Mouse (Mus musculus) left cerebral cortex, postnatal 4 days (tissue): ENCODE measurements around the gene Ntm. TPM values are rescaled to one million over a fixed set of nuclear protein-coding genes. Genes with fewer than 3 reads are reported as not detected.

ENCODE experiments used
- DNase-seq: peaks from one replicate; pipeline ENCODE4 v3.0.0-alpha.2; 2022
- intact Hi-C: fragments of 180-260 bp; cut with DNase I; formaldehyde crosslinking; loops from one replicate; pipeline ENCODE4 v1.15.1; 2025
- total RNA-seq, 2 experiments: library from RNA; stranded (reverse); gene quantifications; 2 replicates each; pipeline ENCODE4 v1.2.3; 2021

The Ntm gene
- total RNA-seq, 2 experiments from 2014 or later, result 269 to 280 TPM

DNA sequence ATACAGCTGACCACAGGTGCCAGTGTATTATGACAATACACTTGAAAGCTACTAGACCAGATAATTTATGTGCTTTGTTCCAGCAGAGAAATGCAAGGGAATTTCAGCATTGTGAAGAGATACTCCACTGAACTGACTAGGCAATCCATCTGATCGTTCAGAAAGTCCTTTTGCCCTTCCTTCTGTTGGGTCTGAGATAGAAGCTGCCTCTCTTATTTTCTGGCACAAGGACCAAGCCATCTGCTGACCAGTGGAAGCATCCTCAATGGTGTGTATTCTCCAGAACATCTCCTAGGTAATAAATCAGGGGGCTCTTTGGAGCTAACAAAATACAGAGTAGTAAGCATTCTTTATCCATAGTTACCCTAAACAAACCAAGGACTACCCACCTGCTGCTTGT, 438.8 kb downstream of the Ntm start:
- intact Hi-C loops, result no loop called here
- no peak for DNase-seq

DNA sequence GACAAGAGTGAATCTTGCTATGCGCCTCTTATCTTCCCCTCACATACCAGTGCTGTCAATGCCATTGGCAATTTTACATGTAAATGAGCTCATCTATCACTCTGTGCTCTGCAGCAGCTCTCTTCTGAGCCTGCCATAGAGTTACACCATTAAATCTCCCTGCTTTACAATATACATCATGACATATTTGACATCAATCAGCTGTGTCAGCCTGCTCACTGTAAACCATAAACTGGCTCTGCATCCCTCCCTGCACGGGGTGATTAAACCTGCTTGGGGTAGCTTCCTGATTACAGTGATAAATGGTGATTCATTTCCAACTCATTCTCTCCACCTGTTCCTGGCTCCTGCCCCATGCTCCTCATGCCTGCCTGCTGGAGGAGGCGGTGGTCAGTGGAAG, 439.7 kb downstream of the Ntm start:
- intact Hi-C loops, result no loop called here
- DNase-seq, result peak; percentile 33

DNA sequence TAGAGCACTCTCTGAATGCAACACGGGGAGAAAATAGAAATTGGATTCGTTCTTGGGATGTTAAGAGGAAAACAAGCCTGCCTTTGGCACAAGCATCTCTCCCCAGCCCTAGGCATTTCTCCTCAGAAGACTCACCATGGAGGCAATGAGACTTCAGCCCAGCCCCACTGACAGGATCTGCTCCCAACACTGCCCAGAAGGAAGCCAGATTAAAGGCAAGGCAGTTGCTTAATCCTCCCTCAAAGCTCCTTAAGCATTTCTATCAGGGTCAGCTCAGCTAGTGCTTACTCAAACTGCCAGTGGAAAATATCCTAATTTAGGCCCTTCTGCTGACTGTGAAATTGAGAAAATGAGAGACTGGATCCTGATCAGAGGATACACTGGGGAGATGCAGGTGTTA, 443.8 kb downstream of the Ntm start:
- intact Hi-C loops, result no loop called here
- DNase-seq, result no peak

DNA sequence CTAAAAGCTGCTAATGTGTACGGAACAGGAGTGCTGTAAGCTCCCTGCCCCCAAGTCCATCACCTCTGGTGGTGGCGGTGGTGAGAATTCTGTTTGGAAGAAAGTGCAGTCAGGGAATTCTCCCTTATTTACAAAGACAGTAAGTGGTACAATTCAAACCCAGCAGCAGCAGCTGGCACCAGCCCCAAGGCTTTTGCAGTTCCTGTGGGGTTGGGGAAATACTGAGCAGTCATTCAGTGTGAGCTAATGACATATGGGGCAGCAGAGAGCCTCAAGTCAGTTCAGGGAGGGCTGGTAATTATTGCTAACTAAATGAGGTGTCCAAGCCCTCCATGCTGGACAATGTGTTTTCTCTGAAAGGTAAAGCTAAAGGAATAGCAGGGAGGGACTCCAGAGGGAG, 446.3 kb downstream of the Ntm start:
- DNase-seq, result peak; percentile 47
- intact Hi-C loops, result no loop called here

DNA sequence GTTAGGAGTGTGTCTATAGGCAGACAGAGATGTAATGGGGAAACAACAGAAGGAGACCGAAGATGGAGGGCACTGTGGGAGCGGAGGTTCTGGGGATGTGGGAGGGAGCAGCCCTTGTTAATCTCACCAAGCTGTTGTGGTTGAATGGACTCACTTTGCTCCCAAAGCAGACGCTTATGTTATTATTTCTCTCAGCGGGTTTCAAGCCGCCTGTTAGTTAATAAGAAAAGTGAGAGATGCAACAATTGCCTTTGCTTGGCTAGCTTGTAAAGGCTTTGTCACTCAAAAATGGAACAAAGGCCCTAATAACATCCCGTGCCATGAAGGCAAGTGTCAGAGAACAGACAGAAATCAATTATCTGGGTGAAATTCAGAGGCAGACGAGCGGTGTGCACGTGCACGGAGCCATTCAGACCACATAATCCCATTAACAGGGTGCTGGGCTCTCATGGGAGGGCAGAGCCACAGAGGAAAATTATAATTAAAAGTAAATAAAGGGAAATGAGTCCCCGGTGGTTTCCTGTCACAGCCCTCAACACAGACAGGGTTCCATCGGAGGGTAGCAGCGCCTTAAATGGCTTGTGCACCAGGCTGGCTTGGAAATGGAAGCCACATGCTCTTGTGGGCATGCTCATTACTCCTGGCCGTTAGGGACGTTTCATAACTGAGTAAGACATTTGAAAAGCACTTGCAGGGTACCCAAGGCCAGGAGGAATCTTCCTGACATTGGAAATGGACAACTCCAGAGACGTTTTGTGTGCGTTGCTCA, 448.2 kb downstream of the Ntm start:
- no peak for DNase-seq
- intact Hi-C loops, result no loop called here

DNA sequence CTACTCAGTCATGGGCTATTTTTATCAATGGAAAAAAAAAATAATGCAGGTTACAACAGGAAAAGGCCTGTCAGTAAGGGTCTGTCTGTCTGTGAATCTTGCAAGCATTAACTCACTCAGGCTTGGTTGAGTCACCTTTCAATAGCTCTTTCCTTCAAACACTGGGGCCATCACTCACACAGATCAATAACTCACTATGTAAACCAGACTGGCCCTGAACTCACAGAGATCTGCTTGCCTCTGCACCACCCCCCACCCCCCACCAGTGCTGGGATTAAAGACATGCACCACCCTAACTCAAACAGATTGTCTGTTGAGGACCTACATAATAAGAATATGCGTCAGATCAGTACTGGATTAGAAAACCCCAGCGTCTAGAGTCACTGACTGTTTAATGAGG, 466.9 kb downstream of the Ntm start:
- intact Hi-C loops, result no loop called here
- no peak for DNase-seq

DNA sequence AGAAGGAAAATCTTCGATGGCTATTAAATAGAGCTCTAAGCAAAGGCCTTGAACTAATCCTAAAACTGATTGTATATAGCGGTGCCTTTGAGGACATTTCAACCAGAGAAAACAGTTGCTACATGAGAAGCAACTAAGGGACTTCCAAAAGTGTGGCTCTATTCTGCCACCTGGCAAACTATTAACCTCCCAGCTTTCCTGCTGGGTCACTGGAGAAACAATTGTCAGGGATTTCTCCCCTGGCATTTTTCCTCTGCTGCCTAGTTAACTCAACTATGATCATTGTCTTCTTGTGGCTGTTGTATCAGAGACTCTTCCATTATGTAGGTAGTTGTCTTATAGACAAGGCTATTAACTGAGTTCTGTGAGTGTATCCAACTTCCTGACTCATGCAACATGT, 480.7 kb downstream of the Ntm start:
- no peak for DNase-seq
- intact Hi-C loops, result no loop called here

DNA sequence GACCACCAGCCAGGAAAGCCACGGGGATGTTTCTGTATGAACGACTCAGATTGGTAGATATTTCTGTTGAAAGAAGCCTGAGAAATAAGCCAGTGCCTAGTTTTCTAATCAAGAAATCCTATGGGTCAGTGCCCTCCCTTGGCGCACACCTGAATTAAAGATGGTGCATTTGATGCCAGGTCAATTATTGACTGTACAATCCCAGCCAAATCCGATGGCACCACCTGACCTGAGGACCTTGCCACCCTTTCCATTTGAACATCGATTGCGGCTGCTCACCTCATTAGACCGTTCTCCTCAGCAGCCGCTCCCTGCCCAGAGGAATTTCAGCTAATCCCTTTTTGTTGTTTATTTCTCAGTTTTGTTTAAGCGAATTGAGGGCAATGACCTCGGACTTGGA, 483.9 kb downstream of the Ntm start:
- intact Hi-C loops, result no loop called here
- DNase-seq, result no peak

DNA sequence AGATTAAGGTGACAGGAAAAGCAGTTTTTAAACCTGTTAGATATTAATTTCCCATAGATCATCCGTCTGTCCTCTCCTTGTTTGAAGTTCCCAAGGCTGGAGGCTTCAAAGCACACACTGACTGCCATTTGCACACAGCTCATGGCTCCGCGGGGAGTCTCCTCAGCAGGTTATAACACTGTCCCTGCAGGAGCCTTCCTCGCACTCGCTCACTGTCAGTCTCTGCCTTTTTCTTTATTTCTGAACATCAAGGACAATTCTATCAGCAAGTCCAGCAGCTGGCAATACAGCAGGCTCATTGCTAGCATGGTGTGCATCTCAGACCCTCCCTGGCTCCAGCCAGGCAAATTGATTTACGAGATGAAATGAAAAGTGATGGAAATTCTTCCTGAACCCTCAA, 485.7 kb downstream of the Ntm start:
- intact Hi-C loops, result no loop called here
- DNase-seq, result peak; percentile 24

DNA sequence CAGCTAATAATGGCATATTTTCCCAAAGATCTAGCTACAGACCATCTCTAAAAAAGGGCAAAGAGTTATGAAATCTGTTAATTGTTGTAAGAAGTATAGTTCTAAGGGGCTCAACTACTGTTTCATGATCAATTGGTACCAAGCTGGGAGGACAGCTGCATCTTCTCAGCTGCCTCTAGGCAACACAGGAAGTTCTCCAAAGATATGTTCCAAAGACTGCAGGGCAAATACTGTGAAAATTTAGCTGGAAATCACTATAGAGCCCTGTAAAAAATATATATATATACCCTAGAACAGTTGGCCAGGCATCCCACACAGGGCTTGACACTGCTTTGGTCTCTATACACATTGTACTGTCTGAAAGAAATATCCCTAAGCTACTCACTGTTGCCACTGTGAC, 489.5 kb downstream of the Ntm start:
- no peak for DNase-seq
- intact Hi-C loops, result no loop called here

DNA sequence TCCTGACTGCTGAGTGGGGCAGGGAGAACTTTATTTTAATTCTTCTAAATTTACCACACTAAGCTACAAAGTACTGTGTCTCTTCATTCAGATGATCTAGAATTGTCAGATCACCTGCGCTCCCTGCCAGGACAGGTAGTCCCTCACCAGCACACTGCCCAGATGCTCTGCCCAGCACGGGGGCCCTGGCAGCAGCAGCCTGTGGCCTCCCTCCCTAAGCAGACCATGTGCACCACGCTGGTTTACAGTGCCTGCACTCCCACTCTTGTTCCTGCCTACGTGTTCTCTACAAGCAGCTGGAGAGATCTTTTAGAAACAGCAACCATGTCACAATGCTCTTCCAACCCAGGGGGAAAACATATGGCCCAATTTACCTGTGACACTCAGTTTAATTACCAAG, 490.7 kb downstream of the Ntm start:
- intact Hi-C loops, result no loop called here
- DNase-seq, result no peak

DNA sequence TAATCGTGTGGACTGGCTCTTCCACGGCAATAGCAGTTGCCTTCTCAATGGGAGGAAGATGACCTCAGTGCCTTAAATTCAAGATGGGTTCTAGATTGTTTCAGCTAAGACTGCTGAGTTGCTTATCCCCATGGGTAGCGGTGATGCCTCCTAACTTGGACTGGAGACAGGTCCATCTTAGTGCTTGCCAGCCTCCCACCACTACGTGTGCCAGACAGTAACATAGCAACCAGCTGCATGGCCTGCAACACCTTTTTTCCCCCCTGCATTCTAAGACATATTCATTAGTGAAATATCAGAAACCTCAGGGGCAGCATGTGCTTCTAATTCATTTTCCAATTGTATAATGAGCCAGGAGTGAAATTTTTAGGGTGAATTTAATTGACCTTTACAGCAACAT, 498.2 kb downstream of the Ntm start:
- DNase-seq, result no peak
- intact Hi-C loops, result no loop called here

DNA sequence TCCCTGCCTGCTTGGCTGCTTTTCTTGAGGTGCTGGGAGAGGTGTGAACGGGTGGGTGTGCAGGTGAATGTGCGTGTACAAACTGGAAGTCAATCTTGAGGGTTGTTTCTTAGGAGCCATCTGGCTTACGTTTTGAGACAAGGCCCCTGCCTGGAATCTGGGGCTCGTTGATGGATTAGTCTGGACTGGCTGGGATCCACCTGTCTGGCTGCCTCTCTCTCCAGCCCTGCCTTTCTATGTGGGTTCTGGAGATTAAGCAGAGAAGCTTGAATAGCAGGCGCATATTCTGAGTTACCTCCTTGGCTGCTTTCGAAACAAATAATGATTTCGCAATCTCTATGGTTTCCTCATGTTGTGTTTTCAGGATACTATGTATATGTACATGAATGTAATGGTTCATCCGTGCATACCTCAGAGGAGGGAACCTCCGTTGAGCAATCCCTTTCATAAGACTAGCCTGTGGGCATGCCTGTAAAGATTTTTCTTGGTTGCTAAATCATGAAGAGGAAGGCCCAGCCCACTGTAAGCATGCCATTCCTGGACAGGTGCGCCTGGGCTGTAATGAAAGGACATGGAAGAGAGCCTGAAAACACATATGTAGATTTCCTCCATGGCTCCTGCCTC, 499.9 kb downstream of the Ntm start:
- intact Hi-C loops, result no loop called here
- no peak for DNase-seq

DNA sequence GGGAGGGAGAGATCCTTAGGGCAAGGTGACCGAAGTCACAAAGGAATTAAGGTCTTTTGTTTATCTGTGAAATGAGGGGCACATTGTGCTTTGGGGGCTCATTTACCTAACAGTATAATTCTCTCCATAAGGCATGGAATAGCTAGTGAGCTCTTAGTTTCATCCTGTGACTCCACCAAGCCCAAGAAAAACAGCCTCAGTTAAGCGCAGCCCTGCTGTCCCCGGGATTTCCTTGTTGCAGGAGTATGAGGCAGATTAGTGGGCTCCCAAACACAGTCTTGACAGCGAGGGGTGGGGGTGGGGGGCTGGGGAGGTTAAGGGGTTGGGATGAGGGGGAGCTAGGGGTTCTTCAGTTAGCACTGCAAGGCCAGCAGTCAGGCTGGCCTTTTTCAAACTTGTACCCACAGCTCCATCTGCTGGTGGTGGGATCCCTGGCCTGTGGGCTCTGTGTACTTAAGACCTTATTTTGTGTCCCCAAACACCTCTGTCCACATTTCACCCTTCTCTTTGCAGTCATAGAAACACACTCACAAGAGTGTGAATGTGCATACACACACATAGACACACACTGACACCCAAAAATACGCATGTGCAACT, 504.9 kb downstream of the Ntm start:
- intact Hi-C loops, result no loop called here
- peak; percentile 75 for DNase-seq

DNA sequence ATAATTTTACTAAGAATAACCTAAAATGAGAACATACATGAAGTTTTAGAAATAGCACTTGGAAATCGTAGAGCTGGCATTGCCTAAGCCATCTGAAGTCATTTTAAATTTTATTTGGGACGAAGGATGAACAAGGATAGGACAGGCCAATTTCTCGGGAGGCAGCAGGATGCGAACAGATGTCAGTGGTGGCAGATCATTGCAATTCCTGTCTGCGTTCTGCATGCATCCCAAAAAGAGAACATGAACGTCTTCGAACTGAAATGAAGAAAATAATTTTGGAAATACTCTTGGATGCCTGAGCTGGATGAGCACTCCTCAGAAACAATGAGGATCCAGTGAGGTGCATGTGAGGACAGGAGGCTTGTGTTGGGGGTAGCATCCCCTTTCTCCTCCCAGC, 506.9 kb downstream of the Ntm start:
- intact Hi-C loops, result no loop called here
- DNase-seq, result no peak

DNA sequence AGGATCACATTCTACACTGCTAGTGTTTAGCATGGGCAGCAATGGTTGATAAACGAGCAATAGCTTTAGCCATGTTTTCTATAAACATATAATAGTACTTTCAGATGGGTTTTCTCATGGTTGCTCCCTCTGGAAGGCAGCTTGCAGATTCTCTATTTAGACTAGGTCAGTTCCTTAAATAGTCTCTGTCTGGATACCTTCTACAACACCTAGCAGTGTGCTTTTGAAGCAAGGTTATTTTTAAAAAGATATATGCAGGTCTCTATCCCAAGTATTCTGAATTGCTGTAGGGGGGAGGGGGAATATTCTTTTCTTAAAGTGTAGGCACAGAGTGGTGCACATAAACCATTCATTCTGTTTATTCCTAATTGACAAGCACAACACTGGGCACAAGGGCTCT, 511.7 kb downstream of the Ntm start:
- intact Hi-C loops, result no loop called here
- no peak for DNase-seq

DNA sequence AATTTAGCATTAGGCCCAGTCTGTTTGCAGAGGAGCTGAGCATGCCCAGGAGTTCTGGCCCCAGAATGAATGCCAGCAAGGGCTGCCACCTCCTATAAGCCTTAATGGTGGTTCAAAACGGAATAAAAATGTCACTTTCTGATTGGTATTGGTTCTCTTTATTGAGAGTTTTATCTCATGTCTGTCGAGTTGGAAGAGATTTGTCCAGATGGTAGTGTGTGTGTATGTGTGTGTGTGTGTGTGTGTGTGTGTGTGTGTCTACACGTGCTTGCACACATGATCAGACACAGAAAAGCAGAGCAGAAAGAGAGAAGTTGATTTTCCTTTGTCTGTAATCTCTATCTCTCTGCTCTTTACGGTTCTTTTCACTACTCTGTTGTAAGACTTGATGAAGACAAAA, 518.9 kb downstream of the Ntm start:
- intact Hi-C loops, result no loop called here
- no peak for DNase-seq

DNA sequence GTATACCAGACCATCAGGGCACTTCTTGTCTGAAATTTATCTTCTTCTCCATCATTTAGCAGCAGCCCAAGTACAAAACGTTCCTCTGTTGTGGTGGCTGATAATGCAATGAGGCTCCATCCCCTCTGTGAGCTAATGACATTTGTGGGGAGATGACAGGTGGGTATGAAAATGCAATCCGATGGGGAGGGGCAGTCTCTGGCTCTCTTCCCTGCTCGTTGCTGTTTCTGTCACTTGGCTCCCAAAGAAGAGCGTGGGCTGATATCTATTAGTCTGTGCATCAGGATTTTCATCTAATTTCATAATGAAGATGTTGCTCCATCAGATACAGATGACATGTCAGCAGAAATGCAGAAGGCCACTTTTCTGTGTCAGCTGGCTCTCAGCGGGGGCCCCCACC, 523.5 kb downstream of the Ntm start:
- intact Hi-C loops, result no loop called here
- DNase-seq, result no peak

DNA sequence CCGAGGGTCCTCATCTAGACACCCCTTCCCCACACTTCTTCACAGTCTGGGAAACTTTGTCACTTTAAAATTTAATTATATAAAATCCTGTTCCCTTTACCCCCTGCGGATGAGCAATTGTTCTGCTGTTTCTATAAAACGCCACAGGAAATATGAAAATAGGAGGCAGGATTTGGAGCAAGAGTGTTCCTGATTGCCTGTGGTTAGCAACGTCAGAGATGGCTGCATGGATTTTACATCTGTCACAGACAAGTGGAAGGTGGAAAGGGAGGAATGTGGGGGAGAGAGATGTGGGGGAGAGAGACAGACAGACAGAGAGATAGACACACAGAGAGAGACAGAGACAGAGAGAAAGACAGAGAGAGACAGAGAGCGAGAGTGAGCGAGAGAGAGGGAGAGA, 528.3 kb downstream of the Ntm start:
- no peak for DNase-seq
- intact Hi-C loops, result no loop called here

DNA sequence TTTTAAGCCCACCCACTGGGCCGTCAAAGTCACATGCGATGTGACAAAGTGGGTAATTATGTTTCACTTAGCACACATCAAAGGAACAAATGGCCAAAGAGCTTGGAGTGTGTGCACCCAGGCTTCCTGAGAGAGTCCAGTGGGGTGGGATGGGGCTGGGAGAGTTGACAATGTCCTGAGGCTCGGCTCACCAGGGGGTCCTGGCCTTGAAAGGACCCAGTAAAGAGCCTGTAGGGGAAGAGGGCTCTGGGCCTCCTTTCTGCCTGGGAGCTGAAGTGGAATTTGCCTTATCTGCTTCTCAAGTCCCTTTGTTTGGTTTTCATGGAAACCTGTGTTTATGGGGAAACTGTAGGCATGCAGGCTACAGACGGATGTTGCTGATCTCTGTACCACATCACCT, 529.0 kb downstream of the Ntm start:
- DNase-seq, result peak; percentile 11
- intact Hi-C loops, result no loop called here

DNA sequence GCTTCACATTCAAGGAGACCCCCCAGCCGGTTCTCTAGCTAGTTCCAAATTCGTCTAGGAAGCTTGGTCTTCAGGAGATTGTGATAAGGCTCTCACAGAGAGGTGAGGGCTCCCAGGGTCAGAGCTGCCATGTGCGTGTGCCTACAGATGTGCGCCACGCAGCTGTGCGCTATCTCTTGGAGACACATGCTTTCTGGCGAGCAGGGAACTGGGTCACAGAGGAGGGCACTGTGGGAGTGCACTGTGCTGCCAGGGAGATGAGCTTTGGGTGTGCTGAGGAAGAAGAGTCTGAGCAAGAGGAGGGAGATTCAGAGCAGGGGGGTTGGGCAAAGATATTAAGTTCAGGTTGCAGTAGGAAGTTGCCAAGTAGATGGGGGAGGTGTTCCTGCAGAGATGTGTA, 529.8 kb downstream of the Ntm start:
- no peak for DNase-seq
- intact Hi-C loops, result no loop called here

DNA sequence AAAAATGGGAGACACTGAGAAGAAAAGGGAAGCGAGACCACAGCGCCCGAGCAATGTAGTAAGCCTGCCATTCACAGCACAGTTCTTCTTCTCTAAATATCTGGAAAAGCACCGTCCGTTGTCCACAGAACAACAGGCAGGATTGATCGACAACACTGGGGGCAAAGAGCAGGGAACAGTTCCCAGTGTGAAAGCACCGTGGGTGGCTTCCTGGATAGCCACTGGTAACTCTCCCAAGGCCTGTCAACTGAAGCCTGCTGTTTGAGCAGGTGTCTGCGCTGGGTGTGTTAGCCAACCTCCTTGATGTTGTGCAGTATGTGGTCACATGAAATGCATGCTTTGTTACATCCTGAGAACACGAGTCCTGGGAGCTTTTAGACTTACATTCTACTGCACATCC, 531.4 kb downstream of the Ntm start:
- no peak for DNase-seq
- intact Hi-C loops, result no loop called here

DNA sequence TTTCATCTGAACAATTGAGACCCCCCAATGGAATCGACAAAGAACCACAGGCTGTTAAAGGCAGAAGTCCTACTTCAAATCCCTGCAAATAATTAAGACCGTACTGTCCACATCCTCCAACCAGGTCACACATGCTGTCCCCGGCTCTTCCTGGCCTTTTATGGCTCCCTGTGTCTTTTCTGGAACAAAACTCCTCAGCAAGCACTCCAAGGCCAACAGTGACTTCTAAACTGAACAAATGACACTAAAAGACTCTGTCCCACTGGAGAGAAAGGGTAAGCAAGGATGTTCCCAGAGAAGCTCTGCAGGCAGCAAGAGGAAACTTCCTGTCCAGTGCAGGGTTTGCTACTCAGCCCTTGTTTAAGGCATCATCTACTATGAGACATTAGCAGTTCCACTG, 532.8 kb downstream of the Ntm start:
- DNase-seq, result no peak
- intact Hi-C loops, result no loop called here
